Mouse (Mus musculus): ENCODE measurements around the gene Spock1. TPM values are rescaled to one million over a fixed set of nuclear protein-coding genes. Genes with fewer than 3 reads are reported as not detected.

Spock1 gene
- polyA plus RNA-seq, 1 experiment from 2014 or later = 1.7 TPM

DNA sequence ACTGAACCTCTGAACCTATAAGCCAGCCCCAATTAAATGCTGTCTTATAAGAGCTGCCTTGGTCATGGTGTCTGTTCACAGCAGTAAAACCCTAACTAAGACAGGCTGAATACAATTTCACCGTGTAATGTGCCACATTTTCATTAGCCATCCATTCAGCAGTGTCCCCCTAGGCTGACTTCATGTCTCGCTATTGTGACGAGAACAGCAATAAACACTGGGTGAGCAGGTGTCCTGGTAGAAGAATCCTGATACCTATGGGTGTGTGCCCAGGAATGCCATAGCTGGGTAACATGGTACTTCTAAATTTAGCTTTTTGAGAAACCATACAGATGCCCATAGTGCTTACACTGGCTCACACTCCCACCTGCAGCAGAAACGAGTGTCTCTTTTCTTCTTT, 500.5 kb downstream of the Spock1 start:
- H3K4me2 ChIP-seq (ENCODE audit: low read depth, low read length) = no peak overlapping the region
- 86% methylated on average over 4 of the region's 4 CpGs for WGBS
- H3K9me3 ChIP-seq (ENCODE audit: control insufficient read depth, low read length) = no peaks in the 10 kb centered on the region
- ATAC-seq = no peak
- no peaks in the 10 kb centered on the region for H3K27me3 ChIP-seq (replicated peaks; ENCODE audit: control insufficient read depth, insufficient read depth, low read length)
- H3K4me3 ChIP-seq (ENCODE audit: low read length) = no peak overlapping the region
- H3K4me1 ChIP-seq (ENCODE audit: control insufficient read depth, insufficient read depth, low read length) = no peaks in the 10 kb centered on the region
- no peak overlapping the region for H3K27ac ChIP-seq (ENCODE audit: low read length)
- no peak overlapping the region for H3K9ac ChIP-seq (ENCODE audit: low read depth, low read length)
- no peaks in the 10 kb centered on the region for H3K36me3 ChIP-seq (ENCODE audit: control insufficient read depth, insufficient read depth, low read length)

DNA sequence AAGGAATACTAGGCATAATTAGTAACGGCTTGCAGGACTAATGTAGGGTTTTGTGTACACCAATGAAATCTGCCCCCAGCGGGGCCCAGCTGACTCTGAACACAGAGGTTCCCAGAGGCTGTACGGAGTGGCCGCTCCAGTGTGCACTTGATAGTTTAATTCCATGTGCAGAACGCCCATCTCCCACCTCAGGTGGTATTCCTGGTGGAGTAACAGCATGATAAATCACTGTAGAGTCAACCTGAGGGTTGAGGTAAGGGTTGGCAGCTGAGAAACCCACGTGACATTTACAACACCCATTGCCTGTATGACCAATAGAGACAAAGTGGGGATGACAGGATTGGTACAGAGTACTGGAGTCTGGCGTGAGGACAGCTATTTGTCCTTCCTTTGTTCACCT, 505.7 kb downstream of the Spock1 start:
- Histone ChIP-seq H3K9me3 (ENCODE audit: control insufficient read depth, low read length) (no peaks in the 10 kb centered on the region), H3K4me2 (ENCODE audit: low read depth, low read length) (no peak overlapping the region), H3K27ac (ENCODE audit: low read length) (no peak overlapping the region), H3K9ac (ENCODE audit: low read depth, low read length) (no peak overlapping the region), H3K36me3 (ENCODE audit: control insufficient read depth, insufficient read depth, low read length) (no peaks in the 10 kb centered on the region), H3K27me3 (replicated peaks; ENCODE audit: control insufficient read depth, insufficient read depth, low read length) (no peaks in the 10 kb centered on the region), H3K4me3 (ENCODE audit: low read length) (no peak overlapping the region), H3K4me1 (ENCODE audit: control insufficient read depth, insufficient read depth, low read length) (no peaks in the 10 kb centered on the region)
- WGBS = 81% methylated on average over 7 of the region's 7 CpGs
- no peak for ATAC-seq

DNA sequence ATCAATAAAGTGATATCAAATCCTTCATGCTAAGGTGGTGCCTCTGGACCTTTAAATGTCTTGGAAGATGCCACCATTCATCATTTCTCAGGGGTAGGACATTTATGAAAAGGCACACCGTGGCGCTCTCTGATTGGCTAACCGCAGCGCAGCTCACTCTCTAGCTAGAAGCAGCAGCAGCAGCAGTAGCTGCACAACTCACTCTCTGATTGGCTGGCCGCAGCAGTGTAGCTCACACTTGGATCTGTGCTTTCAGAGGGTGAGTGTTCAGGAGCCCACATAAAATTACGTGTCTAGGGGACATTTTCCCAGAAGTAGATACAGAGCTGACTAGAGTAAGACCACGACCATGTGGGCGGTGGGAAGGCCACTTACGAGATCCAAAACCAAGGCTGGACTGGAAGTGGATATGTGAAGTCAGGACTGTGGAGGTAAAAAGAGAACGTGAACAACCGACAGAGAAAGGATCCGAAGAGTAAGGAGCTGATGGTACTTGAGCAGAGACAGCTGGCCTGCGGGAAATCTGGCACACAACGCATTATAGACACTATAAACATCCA, 535.9 kb downstream of the Spock1 start:
- Histone ChIP-seq H3K27me3 (replicated peaks; ENCODE audit: control insufficient read depth, insufficient read depth, low read length) (no peaks in the 10 kb centered on the region), H3K4me1 (ENCODE audit: control insufficient read depth, insufficient read depth, low read length) (no peaks in the 10 kb centered on the region), H3K9ac (ENCODE audit: low read depth, low read length) (no peak overlapping the region), H3K36me3 (ENCODE audit: control insufficient read depth, insufficient read depth, low read length) (no peaks in the 10 kb centered on the region), H3K4me3 (ENCODE audit: low read length) (no peak overlapping the region), H3K4me2 (ENCODE audit: low read depth, low read length) (no peak overlapping the region), H3K27ac (ENCODE audit: low read length) (no peak overlapping the region), H3K9me3 (ENCODE audit: control insufficient read depth, low read length) (no peaks in the 10 kb centered on the region)
- 73% methylated on average over 14 of the region's 14 CpGs for WGBS
- ATAC-seq = no peak

Other genes starting within 250 kb of the Spock1 start
- gene Klhl3, start 205.3 kb upstream of the Spock1 start, polyA plus RNA-seq (2015; fragmentation: Nextera tagmentation; extraction: Ambion mirVana) = 1.9 and 2.4 TPM in 2 replicates
- 20.0 and 20.9 TPM in 2 replicates for gene Hnrnpa0, start 220.2 kb upstream of the Spock1 start, polyA plus RNA-seq (2015; fragmentation: Nextera tagmentation; extraction: Ambion mirVana)
- gene Idnk, start 249.3 kb upstream of the Spock1 start, polyA plus RNA-seq (2015; fragmentation: Nextera tagmentation; extraction: Ambion mirVana) = 53.8 and 54.1 TPM in 2 replicates